Mouse (Mus musculus) embryonic fibroblast, embryonic 13.5 days (primary cell): ENCODE measurements at regions not wholly inside any gene's neighbourhood (a gene's known extent, or its start where the extent isn't known, plus 50 kb on each side); places are given as distances from the start of the nearest gene placed in this dataset.

ENCODE experiments used
- CTCF ChIP-seq: IDR thresholded peaks from 2 replicates; pipeline ENCODE4 v1.5.1; 2011; ENCODE audit warnings: mild to moderate bottlenecking, control low read depth, low read length, moderate library complexity, borderline replicate concordance; ENCODE audit not compliant: insufficient read depth
- POLR2A ChIP-seq: IDR thresholded peaks from 2 replicates; pipeline ENCODE4 v1.6.1; 2011; ENCODE audit warnings: low read depth, mild to moderate bottlenecking, control low read depth, low read length, moderate library complexity

GRCm38 (mm10) chr7:40389795-40390194 lies 508.3 kb upstream of the Vstm2b start:
- TF ChIP-seq CTCF (no peak), POLR2A (no peak)
